Mouse (Mus musculus): ENCODE measurements at regions not wholly inside any gene's neighbourhood (a gene's known extent, or its start where the extent isn't known, plus 50 kb on each side); places are given as distances from the start of the nearest gene placed in this dataset.
A peak's percentile ranks its signal among the peaks of the same experiment; 100 is the strongest.

GRCm38 (mm10) chr10:117551234-117552048, 77.9 kb upstream of the Cpm start:
- Histone ChIP-seq H3K4me3 (no peak overlapping the region), H3K27ac (replicated peaks) (no peak overlapping the region), H3K9ac (no peak overlapping the region), H3K9me3 (no peaks in the 10 kb centered on the region), H3K4me1 (replicated peaks) (no peaks in the 10 kb centered on the region), H3K36me3 (no peaks in the 10 kb centered on the region), H3K4me2 (no peak overlapping the region), H3K27me3 (no peaks in the 10 kb centered on the region; the same call in 1 of the 2 replicates)
- WGBS = 85% methylated on average over 13 of the region's 13 CpGs
- ATAC-seq (ENCODE audit: low read depth) = no peak

- H3K9me3 ChIP-seq = no peaks in the 10 kb centered on the region
- 89% methylated on average over 16 of the region's 16 CpGs for WGBS
- H3K4me2 ChIP-seq = no peak overlapping the region
- 0 out of 2 replicates have a peak, but pooled peaks cover 2% of the 10 kb centered on the region for H3K4me1 ChIP-seq (replicated peaks)
- no peak overlapping the region for H3K27ac ChIP-seq (replicated peaks)
- no peaks in the 10 kb centered on the region for H3K27me3 ChIP-seq
- no peak overlapping the region for H3K4me3 ChIP-seq
- no peaks in the 10 kb centered on the region for H3K36me3 ChIP-seq
- no peak overlapping the region for H3K9ac ChIP-seq
- no peak for ATAC-seq (ENCODE audit: low read depth)
Measured at GRCm38 (mm10) chr10:117549854-117550605, 79.3 kb upstream of the Cpm start.

GRCm38 (mm10) chr10:117549506-117549830, 79.8 kb upstream of the Cpm start:
- WGBS = 93% methylated on average over 4 of the region's 4 CpGs
- no peak overlapping the region for H3K4me2 ChIP-seq
- H3K27ac ChIP-seq (replicated peaks) = no peak overlapping the region
- no peak overlapping the region for H3K9ac ChIP-seq
- ATAC-seq (ENCODE audit: low read depth) = no peak
- no peak overlapping the region for H3K4me3 ChIP-seq
- peaks cover 7% of the 10 kb centered on the region; the same call in 1 of the 2 replicates for H3K4me1 ChIP-seq (replicated peaks)
- no peaks in the 10 kb centered on the region for H3K27me3 ChIP-seq
- H3K36me3 ChIP-seq = no peaks in the 10 kb centered on the region
- no peaks in the 10 kb centered on the region for H3K9me3 ChIP-seq

- no peak overlapping the region for H3K9ac ChIP-seq
- no peak for ATAC-seq (ENCODE audit: low read depth)
- no peaks in the 10 kb centered on the region for H3K9me3 ChIP-seq
- no peak overlapping the region for H3K4me2 ChIP-seq
- no peak overlapping the region for H3K4me3 ChIP-seq
- 86% methylated on average over 23 of the region's 23 CpGs for WGBS
- H3K27ac ChIP-seq (replicated peaks) = no peak overlapping the region
- peaks cover 13% of the 10 kb centered on the region; the same call in 1 of the 2 replicates for H3K4me1 ChIP-seq (replicated peaks)
- no peaks in the 10 kb centered on the region for H3K36me3 ChIP-seq
- H3K27me3 ChIP-seq = no peaks in the 10 kb centered on the region
Measured at GRCm38 (mm10) chr10:117548775-117549505, 80.4 kb upstream of the Cpm start.

- Histone ChIP-seq H3K4me1 (replicated peaks) (peaks cover 13% of the 10 kb centered on the region; the same call in 1 of the 2 replicates), H3K27me3 (no peaks in the 10 kb centered on the region), H3K9ac (no peak overlapping the region), H3K27ac (replicated peaks) (no peak overlapping the region), H3K36me3 (no peaks in the 10 kb centered on the region), H3K4me3 (no peak overlapping the region), H3K4me2 (no peak overlapping the region), H3K9me3 (no peaks in the 10 kb centered on the region)
- no peak for ATAC-seq (ENCODE audit: low read depth)
- 93% methylated on average over 4 of the region's 4 CpGs for WGBS
Measured at GRCm38 (mm10) chr10:117548262-117548661, 81.0 kb upstream of the Cpm start.

GRCm38 (mm10) chr10:117547275-117547674, 82.0 kb upstream of the Cpm start:
- no peak overlapping the region for H3K27ac ChIP-seq (replicated peaks)
- no peak overlapping the region for H3K4me3 ChIP-seq
- no peaks in the 10 kb centered on the region for H3K9me3 ChIP-seq
- H3K4me2 ChIP-seq = no peak overlapping the region
- H3K4me1 ChIP-seq (replicated peaks) = peaks cover 13% of the 10 kb centered on the region; the same call in 1 of the 2 replicates
- H3K9ac ChIP-seq = no peak overlapping the region
- ATAC-seq (ENCODE audit: low read depth) = no peak
- WGBS = 78% methylated on average over 6 of the region's 6 CpGs
- H3K36me3 ChIP-seq = no peaks in the 10 kb centered on the region
- no peaks in the 10 kb centered on the region for H3K27me3 ChIP-seq

GRCm38 (mm10) chr10:117545842-117546631, 83.3 kb upstream of the Cpm start:
- Histone ChIP-seq H3K9me3 (no peaks in the 10 kb centered on the region), H3K27ac (replicated peaks) (no peak overlapping the region), H3K27me3 (no peaks in the 10 kb centered on the region), H3K4me2 (no peak overlapping the region), H3K4me1 (replicated peaks) (peaks cover 13% of the 10 kb centered on the region; the same call in 1 of the 2 replicates), H3K4me3 (no peak overlapping the region), H3K9ac (no peak overlapping the region), H3K36me3 (no peaks in the 10 kb centered on the region)
- WGBS = 90% methylated on average over 5 of the region's 5 CpGs
- no peak for ATAC-seq (ENCODE audit: low read depth)

GRCm38 (mm10) chr10:117544680-117545546, 84.4 kb upstream of the Cpm start:
- Histone ChIP-seq H3K27ac (replicated peaks) (no peak overlapping the region), H3K27me3 (no peaks in the 10 kb centered on the region), H3K4me1 (replicated peaks) (peaks cover 13% of the 10 kb centered on the region; the same call in 1 of the 2 replicates), H3K4me2 (peak overlapping the region; percentile 30), H3K9ac (no peak overlapping the region), H3K4me3 (no peak overlapping the region), H3K36me3 (no peaks in the 10 kb centered on the region), H3K9me3 (no peaks in the 10 kb centered on the region)
- ATAC-seq (ENCODE audit: low read depth) = no peak
- WGBS = 43% methylated on average over 15 of the region's 15 CpGs

GRCm38 (mm10) chr10:117543995-117544679, 85.2 kb upstream of the Cpm start:
- no peak overlapping the region for H3K27ac ChIP-seq (replicated peaks)
- H3K4me1 ChIP-seq (replicated peaks) = peaks cover 13% of the 10 kb centered on the region; the same call in 1 of the 2 replicates
- 76% methylated on average over 13 of the region's 13 CpGs for WGBS
- H3K27me3 ChIP-seq = no peaks in the 10 kb centered on the region
- ATAC-seq (ENCODE audit: low read depth) = no peak
- H3K4me2 ChIP-seq = peak overlapping the region; percentile 30
- no peak overlapping the region for H3K4me3 ChIP-seq
- no peak overlapping the region for H3K9ac ChIP-seq
- no peaks in the 10 kb centered on the region for H3K9me3 ChIP-seq
- no peaks in the 10 kb centered on the region for H3K36me3 ChIP-seq

- H3K27ac ChIP-seq (replicated peaks) = no peak overlapping the region
- H3K4me3 ChIP-seq = no peak overlapping the region
- H3K4me1 ChIP-seq (replicated peaks) = peaks cover 13% of the 10 kb centered on the region; the same call in 1 of the 2 replicates
- ATAC-seq (ENCODE audit: low read depth) = no peak
- 95% methylated on average over 6 of the region's 6 CpGs for WGBS
- no peak overlapping the region for H3K4me2 ChIP-seq
- H3K27me3 ChIP-seq = no peaks in the 10 kb centered on the region
- H3K9ac ChIP-seq = no peak overlapping the region
- H3K36me3 ChIP-seq = no peaks in the 10 kb centered on the region
- no peaks in the 10 kb centered on the region for H3K9me3 ChIP-seq
Measured at GRCm38 (mm10) chr10:117543696-117543950, 85.7 kb upstream of the Cpm start.
